Mouse (Mus musculus) adrenal gland, postnatal 10 days (tissue): ENCODE results near the gene Napsa. TPM values are rescaled to one million over a fixed set of nuclear protein-coding genes. Genes with fewer than 3 reads are reported as not detected.

ENCODE experiments used
- DNase-seq: peaks from one replicate; pipeline ENCODE4 v3.0.0; 2021; ENCODE audit warnings: mixed read lengths
- total RNA-seq, 2 experiments: library from RNA; stranded (reverse); gene quantifications; 2 replicates each; pipeline ENCODE4 v1.2.3; 2021

The Napsa gene
- total RNA-seq, 2 experiments from 2014 or later = 3.2 to 3.9 TPM

DNA sequence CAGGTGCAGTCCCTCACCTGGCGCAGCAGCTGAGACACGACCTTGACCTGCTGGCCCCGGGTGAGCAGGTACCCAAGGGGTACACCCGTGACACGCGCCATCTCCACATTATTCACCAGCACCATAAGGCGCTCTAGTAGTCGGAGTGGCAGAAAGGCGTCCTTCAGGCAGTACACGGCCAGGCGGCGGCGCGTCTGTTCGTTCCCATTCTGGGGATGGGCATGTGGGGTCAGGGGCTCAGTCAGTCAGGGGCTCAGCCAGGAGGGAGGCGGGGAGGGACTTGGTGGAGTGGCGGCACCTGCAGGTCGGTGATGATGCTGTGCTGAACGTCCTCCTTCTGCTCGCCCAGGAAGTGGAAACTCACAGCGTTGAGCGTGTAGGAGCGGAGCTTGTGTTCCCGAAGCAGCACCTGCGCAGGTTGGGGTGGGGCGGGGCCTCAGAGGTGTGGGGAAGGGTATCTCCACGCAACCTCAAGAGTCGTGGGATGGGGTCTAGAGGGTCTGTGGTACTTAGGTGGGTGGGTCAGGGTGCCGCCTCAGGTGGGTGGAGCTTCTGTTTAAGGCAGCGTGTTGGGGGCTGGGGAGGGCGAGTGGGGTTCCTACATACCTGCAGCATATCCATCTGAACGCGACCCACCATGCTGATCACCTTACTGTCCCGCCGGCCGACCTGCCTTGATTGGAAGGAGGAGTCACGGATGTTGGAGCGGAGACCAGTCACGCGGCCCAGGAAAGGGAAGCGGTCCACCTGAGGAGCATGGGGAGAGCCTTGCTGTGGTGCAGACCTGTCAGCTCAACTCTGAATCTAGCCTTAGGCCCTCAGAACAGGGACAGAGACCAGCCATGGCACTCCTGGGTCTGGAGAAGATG lies 33.2 kb upstream of the Napsa start:
- DNase-seq = no peak

DNA sequence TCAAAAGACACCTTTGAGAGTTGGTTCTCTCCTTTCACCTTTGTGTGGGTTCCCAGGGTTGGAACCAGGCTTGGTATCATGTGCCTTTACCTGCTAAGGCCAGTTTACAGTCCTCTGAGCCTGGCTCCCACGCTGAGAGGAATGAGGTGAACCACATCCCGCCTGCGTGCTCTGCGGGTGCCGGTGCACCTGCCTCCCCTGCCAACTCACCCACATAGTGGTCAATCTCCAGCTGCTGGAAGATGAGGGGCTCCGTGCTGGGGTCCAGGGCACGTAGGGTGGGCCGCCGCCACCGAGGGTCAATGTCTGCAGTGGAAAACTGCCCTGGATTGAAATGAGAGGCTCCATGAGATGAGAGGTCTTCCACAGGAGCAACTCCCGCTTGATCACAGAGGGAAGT lies 29.6 kb upstream of the Napsa start:
- no peak for DNase-seq

- no peak for DNase-seq
These were observed 29.1 kb upstream of the Napsa start for GRCm38 (mm10) chr7:44543071-44543470.

- no peak for DNase-seq
These were observed 25.9 kb upstream of the Napsa start for GRCm38 (mm10) chr7:44546274-44546673.

DNA sequence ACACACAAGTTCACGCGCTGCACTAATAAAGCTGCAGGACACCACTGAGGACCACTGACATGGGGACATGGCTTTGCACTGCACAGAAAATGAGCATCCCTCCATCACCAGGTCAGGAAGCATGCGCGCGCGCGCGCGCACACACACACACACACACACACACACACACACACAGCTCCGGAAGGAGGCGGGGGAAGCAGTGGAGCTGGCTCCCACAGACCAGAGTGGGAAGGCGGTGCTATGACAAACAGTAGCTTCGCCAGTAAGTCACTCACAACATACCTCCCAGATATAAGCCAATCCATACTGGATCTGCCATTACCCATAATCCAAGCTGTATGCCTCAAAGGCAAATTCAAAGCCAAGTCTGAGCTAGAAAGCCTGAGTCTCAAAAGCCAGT lies 25.1 kb upstream of the Napsa start:
- no peak for DNase-seq

- no peak for DNase-seq
These were observed 24.5 kb upstream of the Napsa start for GRCm38 (mm10) chr7:44547725-44548124.

- peak; percentile 100 for DNase-seq
These were observed 23.6 kb upstream of the Napsa start, which contains the start of gene Pold1 for GRCm38 (mm10) chr7:44548497-44549087. Gene Pold1 (minus strand): TSS chr7:44548849.

- DNase-seq = no peak
These were observed 22.4 kb upstream of the Napsa start for GRCm38 (mm10) chr7:44549621-44550408.

GRCm38 (mm10) chr7:44550409-44550678 lies 21.8 kb upstream of the Napsa start:
- no peak for DNase-seq

DNA sequence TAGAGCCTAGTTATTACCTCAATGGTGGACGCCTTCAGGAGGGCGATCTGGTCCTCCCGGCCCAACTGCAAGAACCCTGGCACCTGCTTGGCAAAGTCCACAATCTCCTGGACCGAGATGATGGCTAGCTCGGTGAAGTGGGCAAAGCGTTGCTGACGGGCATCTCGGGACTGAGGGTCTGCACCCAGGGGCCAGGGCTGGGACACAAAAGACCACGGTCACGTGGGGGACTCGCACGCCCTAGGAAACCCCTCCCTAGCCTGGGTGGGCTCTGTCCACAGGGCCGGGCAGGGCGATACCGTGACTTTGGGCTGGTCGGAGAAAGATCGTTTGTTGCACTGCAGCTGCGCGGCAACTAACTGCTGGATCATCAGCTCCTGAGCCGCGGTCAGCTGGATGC lies 20.9 kb upstream of the Napsa start:
- DNase-seq = no peak

GRCm38 (mm10) chr7:44551731-44552130 lies 20.4 kb upstream of the Napsa start:
- DNase-seq = no peak

- DNase-seq = no peak
These were observed 19.9 kb upstream of the Napsa start for GRCm38 (mm10) chr7:44552141-44552908.

DNA sequence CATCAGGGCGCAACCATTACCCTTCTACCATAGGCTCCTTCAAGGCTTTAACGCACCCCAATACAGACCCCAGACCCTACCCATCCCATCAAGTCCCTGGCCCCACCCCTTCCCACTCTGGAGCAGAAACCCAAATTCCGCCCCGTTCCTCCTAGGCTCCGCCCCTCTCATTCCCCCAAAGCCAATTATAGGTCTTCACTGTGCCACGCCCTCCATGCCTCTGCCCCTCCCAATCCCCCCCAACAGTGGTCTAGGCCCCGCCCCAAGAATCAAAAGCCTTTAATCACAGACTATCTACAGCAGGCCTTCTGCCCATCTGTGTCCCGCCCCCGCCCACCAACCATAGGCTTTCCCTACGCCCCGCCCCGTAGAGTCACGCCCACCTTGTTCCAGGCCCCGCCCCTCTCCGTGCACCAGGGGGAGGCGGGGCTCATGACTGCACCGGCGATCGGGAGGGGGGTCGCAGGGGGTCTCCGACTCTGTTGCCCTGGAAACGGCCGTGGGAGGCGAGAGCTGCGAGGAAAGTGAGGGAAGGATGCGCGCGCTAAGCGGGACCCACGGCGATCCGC lies 18.9 kb upstream of the Napsa start:
- peak; percentile 93 for DNase-seq

- peak; percentile 97 for DNase-seq
These were observed 18.4 kb upstream of the Napsa start, which contains the start of gene Nr1h2 for GRCm38 (mm10) chr7:44553826-44554225. Gene Nr1h2 (minus strand): TSS chr7:44553951.

DNA sequence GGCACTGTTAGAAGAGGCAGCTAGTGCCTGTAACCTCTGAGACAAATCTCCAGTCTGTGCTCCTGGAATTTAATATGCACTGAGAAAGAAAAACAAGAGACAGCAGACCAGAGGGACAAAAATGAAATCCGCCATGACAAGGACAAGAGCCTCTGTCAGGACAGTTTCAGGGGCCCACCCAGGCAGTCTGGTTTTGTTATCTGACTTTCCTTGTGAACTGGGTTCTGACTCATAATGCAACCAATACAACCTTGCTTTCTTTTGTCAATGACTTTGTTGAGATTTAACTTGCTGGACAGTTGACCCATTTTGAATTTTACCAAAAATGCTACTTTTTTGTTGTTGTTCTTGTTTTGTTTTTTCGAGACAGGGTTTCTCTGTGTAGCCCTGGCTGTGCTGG lies 14.6 kb upstream of the Napsa start:
- DNase-seq = no peak

- peak; percentile 87 for DNase-seq
These were observed 11.5 kb upstream of the Napsa start for GRCm38 (mm10) chr7:44560435-44561400.

GRCm38 (mm10) chr7:44563284-44563683 lies 8.9 kb upstream of the Napsa start:
- DNase-seq = no peak

- no peak for DNase-seq
These were observed 7.7 kb upstream of the Napsa start for GRCm38 (mm10) chr7:44564486-44564885.

- no peak for DNase-seq
These were observed 6.8 kb upstream of the Napsa start for GRCm38 (mm10) chr7:44565414-44565813.

DNA sequence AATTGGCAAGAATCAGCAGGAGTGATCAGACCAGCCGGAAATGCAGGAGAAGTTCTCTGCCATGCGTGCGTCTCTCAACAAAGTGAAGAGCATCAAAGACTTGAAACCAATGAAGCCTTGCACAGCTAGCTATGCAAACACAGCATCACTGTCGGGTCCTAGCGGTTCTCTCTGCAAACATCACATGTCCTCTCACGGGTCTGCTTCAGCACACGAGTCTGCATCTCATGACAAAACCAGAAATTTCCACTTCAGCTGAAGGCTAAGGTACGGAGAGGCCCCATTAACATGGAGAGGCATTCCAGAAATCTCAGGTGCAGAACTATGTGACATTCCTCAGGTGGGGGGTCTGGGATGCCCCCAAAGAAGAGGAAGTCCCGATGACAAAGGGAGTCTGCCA lies 3.4 kb upstream of the Napsa start:
- no peak for DNase-seq

- DNase-seq = peak; percentile 20
These were observed 1.2 kb upstream of the Napsa start for GRCm38 (mm10) chr7:44570989-44571388.
